Mouse (Mus musculus) erythroblast, embryonic 14.5 days (primary cell): Measurements from ENCODE around the gene Lrguk.

Source experiments
- GATA1 ChIP-seq: IDR thresholded peaks from 2 replicates; pipeline ENCODE4 v1.6.1; 2012; ENCODE audit warnings: low read length, inconsistent platforms, mixed read lengths
- TAL1 ChIP-seq: IDR thresholded peaks from 3 replicates; pipeline ENCODE4 v1.6.1; 2012; ENCODE audit warnings: low read length, inconsistent platforms, mixed read lengths

GRCm38 (mm10) chr6:33982709-33983108, 46.5 kb upstream of the Lrguk start:
- no peak for TF ChIP-seq TAL1
- no peak for TF ChIP-seq GATA1
